Mouse (Mus musculus) hindbrain, embryonic 11.5 days (tissue): ENCODE measurements around the gene Rab3ip. TPM values are rescaled to one million over a fixed set of nuclear protein-coding genes. Genes with fewer than 3 reads are reported as not detected.

Experiments used
- ATAC-seq: fragments of 200-750 bp; cut with Nextera tagmentation; 2 replicates; pipeline ENCODE4 v1.8.0; 2017; ENCODE audit warnings: mild to moderate bottlenecking, moderate TSS enrichment, moderate library complexity; ENCODE audit not compliant: low FRiP score
- DNase-seq: peaks from one replicate; pipeline ENCODE4 v3.0.0-alpha.2; 2015; ENCODE audit warnings: low spot score
- H3K27ac ChIP-seq: fragments of 300-500 bp; sonication (generic); 2 replicates; pipeline ENCODE4 v1.5.1; 2014; ENCODE audit warnings: mild to moderate bottlenecking, low read depth, low read length
- H3K27me3 ChIP-seq: fragments of 300-500 bp; sonication (generic); 2 replicates; pipeline ENCODE4 v1.6.1; 2014; ENCODE audit warnings: mild to moderate bottlenecking, low read length, moderate library complexity, mixed read lengths; ENCODE audit not compliant: control insufficient read depth, insufficient read depth
- H3K36me3 ChIP-seq: fragments of 300-500 bp; sonication (generic); 2 replicates; pipeline ENCODE4 v1.6.1; 2014; ENCODE audit warnings: mild to moderate bottlenecking, low read length, moderate library complexity, mixed read lengths; ENCODE audit not compliant: control insufficient read depth, insufficient read depth
- H3K4me1 ChIP-seq: fragments of 300-500 bp; sonication (generic); replicated peaks from 2 replicates; pipeline ENCODE4 v1.6.1; 2014; ENCODE audit warnings: low read length, mixed read lengths; ENCODE audit not compliant: control insufficient read depth, insufficient read depth
- H3K4me2 ChIP-seq: fragments of 300-500 bp; sonication (generic); replicated peaks from 2 replicates; pipeline ENCODE4 v1.6.1; 2014; ENCODE audit warnings: mild to moderate bottlenecking, low read depth, low read length
- H3K4me3 ChIP-seq: fragments of 300-500 bp; sonication (generic); 2 replicates; pipeline ENCODE4 v1.5.1; 2014; ENCODE audit warnings: low read depth, low read length
- H3K9ac ChIP-seq: fragments of 300-500 bp; sonication (generic); 2 replicates; pipeline ENCODE4 v1.6.1; 2014; ENCODE audit warnings: low read depth, low read length
- H3K9me3 ChIP-seq: fragments of 300-500 bp; sonication (generic); 2 replicates; pipeline ENCODE4 v1.6.1; 2016; ENCODE audit warnings: low read length; ENCODE audit not compliant: control insufficient read depth
- WGBS: fragments of 180-500 bp; shearing (Covaris S2); extraction: QIAGEN DNeasy Blood & Tissue Kit; methylation state at CpG from one replicate; pipeline ENCODE4 v1.1.7; 2014; 5-methylcytosine and 5-hydroxymethylcytosine counted together
- polyA plus RNA-seq: library from polyadenylated mRNA; unstranded; fragments of >200 nt; fragmentation: Nextera tagmentation; extraction: Ambion mirVana; gene quantifications from 2 replicates; pipeline ENCODE4 v1.2.1, GENCODE M21; 2014

Gene Rab3ip
- polyA plus RNA-seq, 1 experiment from 2014 or later: 43.7 TPM

- H3K27me3 ChIP-seq: no peaks in the 10 kb centered on the region
- WGBS: 95% methylated on average over 9 of the region's 9 CpGs
- H3K27ac ChIP-seq: no peak overlapping the region
- no peak overlapping the region for H3K4me3 ChIP-seq
- 0 out of 2 replicates have a peak, but pooled peaks cover 3% of the 10 kb centered on the region for H3K36me3 ChIP-seq
- H3K4me2 ChIP-seq: no peak overlapping the region
- no peaks in the 10 kb centered on the region for H3K9me3 ChIP-seq
- H3K9ac ChIP-seq: no peak overlapping the region
- DNase-seq: no peak
- H3K4me1 ChIP-seq: no peaks in the 10 kb centered on the region
- no peak for ATAC-seq
These were observed 43.8 kb downstream of the Rab3ip start for GRCm38 (mm10) chr10:116906794-116907193.

DNA sequence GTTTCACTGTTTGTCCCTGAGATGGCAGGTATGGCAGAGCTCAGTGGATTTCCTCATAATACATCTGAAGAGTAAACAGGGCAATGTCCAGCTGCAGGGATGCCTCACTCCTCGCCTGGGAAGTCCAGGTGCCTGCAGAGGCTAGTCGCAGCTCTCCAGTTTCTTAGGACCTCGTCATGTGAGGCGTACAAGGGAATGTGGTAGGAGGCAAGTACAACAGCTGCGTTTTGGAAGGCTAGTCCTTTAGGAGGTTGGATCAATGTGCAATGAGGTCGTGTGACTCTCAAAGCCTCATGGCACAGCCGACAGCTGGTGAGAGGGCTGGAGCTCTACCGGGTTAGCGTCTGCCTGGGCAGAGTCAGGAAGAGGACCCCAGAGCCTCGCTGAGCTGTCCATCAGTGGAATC lies 46.1 kb downstream of the Rab3ip start:
- Histone ChIP-seq H3K27me3 (no peaks in the 10 kb centered on the region), H3K9ac (no peak overlapping the region), H3K4me3 (no peak overlapping the region), H3K4me1 (no peaks in the 10 kb centered on the region), H3K36me3 (0 out of 2 replicates have a peak, but pooled peaks cover 3% of the 10 kb centered on the region), H3K27ac (no peak overlapping the region), H3K4me2 (no peak overlapping the region), H3K9me3 (no peaks in the 10 kb centered on the region)
- DNase-seq: no peak
- WGBS: 91% methylated on average over 10 of the region's 10 CpGs
- no peak for ATAC-seq

DNA sequence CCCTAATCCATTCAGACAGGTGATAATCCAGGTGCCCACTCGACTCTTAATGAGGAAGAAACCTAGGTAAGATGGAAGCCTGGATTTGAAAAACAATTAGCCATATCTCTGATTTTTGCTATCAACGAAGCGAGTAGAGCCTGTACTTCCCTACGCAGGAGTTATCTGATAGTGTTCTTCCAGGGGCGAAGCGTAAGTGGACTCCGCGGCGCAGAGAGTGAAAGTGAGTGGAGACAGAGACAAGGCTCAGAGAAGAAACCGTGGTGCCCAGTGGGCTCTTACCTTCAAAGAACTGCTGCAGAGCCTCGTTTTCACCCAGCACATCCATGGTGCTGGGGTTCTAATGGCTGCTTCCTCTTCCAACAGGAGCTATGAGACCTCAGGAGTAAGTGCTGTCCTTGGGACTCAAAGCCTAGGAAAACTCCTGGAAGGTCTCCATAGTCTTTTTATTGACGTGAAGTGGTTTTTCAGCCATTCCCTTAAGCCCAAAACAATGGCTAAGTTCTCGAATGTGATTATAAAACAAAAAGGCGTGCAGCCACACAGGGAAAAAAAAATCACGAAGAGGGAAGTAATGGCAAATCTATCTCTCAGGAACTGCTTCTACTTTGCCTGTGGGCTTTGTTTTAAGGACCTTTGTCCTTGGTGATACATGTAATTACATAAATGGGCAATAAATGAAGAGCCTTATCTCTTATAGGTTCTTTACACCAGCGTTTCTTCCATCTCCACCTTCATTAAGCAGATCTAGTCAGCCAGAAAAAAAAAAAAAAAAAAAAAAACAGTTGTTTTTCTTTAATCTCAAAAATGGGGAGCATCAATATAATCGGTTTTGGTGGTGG lies 54.0 kb downstream of the Rab3ip start, which contains the start of gene Myrfl:
Myrfl (minus strand) TSS at position 584 of the 842 bp plus-strand sequence.
- Histone ChIP-seq H3K9ac (no peak within 1 kb of the TSS), H3K4me1 (no peaks in the 10 kb centered on the region), H3K9me3 (no peaks in the 10 kb centered on the region), H3K4me3 (no peak within 1 kb of the TSS), H3K27me3 (no peaks in the 10 kb centered on the region), H3K4me2 (no peak within 1 kb of the TSS), H3K36me3 (no peaks in the 10 kb centered on the region), H3K27ac (no peak within 1 kb of the TSS)
- ATAC-seq (no peak), DNase-seq (no peak)
- WGBS: 87% methylated on average over 17 of the region's 17 CpGs

DNA sequence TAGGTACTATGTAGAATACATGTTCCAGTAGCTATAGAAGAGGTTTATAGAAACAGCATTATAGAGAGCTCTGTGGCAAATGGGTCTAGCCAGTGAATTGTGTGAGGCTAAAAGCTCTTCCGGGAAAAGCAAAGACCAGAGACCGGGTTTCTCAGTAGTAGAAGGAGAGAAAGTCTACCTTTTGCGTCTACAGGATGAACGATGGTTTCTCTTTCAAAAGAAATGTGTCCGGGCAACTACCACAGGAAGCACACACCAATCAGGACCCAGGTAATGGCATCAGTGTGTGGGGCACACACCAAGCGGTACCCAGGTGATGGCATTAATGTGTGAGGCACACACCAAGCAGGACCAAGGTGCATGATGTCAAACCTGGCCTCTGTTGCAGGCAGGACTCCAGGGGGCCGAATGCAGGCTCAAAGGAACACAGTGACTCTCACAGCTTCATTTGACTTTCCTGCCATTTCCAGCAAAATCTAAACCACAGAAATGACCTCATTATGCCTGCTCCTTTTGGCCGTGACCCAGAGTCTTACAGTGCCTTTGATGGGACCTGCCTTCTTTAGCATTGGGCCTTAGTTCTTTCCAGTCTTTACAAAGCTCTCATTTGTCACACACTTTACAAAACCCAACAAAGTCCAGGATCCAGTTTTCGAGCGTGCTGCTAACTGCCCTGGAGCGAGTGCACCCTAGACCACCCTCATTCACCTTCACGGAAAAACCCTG lies 55.3 kb downstream of the Rab3ip start:
- Histone ChIP-seq H3K4me3 (no peak overlapping the region), H3K4me2 (no peak overlapping the region), H3K36me3 (no peaks in the 10 kb centered on the region), H3K9me3 (no peaks in the 10 kb centered on the region), H3K27ac (no peak overlapping the region), H3K4me1 (no peaks in the 10 kb centered on the region), H3K9ac (no peak overlapping the region), H3K27me3 (no peaks in the 10 kb centered on the region)
- ATAC-seq (no peak), DNase-seq (no peak)
- 87% methylated on average over 12 of the region's 12 CpGs for WGBS

- 84% methylated on average over 6 of the region's 6 CpGs for WGBS
- no peak overlapping the region for H3K27ac ChIP-seq
- no peaks in the 10 kb centered on the region for H3K27me3 ChIP-seq
- no peaks in the 10 kb centered on the region for H3K4me1 ChIP-seq
- H3K4me3 ChIP-seq: no peak overlapping the region
- ATAC-seq (no peak), DNase-seq (no peak)
- H3K9ac ChIP-seq: no peak overlapping the region
- H3K4me2 ChIP-seq: no peak overlapping the region
- H3K36me3 ChIP-seq: no peaks in the 10 kb centered on the region
- no peaks in the 10 kb centered on the region for H3K9me3 ChIP-seq
These were observed 56.0 kb downstream of the Rab3ip start for GRCm38 (mm10) chr10:116894540-116894939.

- Histone ChIP-seq H3K27ac (no peak overlapping the region), H3K9ac (no peak overlapping the region), H3K4me3 (no peak overlapping the region), H3K4me1 (no peaks in the 10 kb centered on the region), H3K4me2 (no peak overlapping the region), H3K36me3 (no peaks in the 10 kb centered on the region), H3K9me3 (no peaks in the 10 kb centered on the region), H3K27me3 (no peaks in the 10 kb centered on the region)
- 26% methylated on average over 3 of the region's 3 CpGs for WGBS
- DNase-seq (peak; percentile 27), ATAC-seq (no peak)
These were observed 56.8 kb downstream of the Rab3ip start for GRCm38 (mm10) chr10:116893753-116894152.

- peak; percentile 36 for DNase-seq
- no peaks in the 10 kb centered on the region for H3K9me3 ChIP-seq
- peak; percentile 61; the same call in 1 of the 2 replicates for ATAC-seq
These were observed 60.0 kb downstream of the Rab3ip start for GRCm38 (mm10) chr10:116890587-116890986.

DNA sequence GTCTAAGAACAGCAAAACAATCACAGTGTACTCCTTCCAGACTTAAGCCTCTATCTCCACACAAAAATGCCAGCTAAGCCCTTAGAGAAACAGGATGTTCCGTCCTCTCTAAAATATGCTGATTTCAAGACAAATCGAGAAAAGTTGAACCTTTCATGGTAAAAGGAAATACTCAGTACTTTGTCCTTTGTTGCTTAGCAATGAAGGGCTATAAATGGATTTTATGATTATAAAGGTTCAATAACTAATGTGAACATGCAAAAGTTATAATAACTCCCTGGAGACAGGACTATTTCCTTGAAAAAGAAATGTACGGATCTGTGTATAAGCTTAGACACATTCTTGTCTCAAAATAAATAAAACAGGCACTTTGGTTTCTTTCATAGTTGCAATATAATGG lies 66.0 kb downstream of the Rab3ip start:
- Histone ChIP-seq H3K9me3 (no peaks in the 10 kb centered on the region), H3K4me1 (no peaks in the 10 kb centered on the region), H3K4me2 (no peak overlapping the region), H3K27ac (no peak overlapping the region), H3K4me3 (no peak overlapping the region), H3K27me3 (no peaks in the 10 kb centered on the region), H3K9ac (no peak overlapping the region), H3K36me3 (no peaks in the 10 kb centered on the region)
- ATAC-seq: no peak
- WGBS: 92% methylated on average over 3 of the region's 3 CpGs
- DNase-seq: no peak

More at GRCm38 (mm10) chr10:116890587-116890986, 60.0 kb downstream of the Rab3ip start:
- Histone ChIP-seq H3K36me3 (no peaks in the 10 kb centered on the region), H3K9ac (no peak overlapping the region), H3K27ac (no peak overlapping the region), H3K4me3 (no peak overlapping the region), H3K4me2 (no peak overlapping the region), H3K27me3 (no peaks in the 10 kb centered on the region), H3K4me1 (no peaks in the 10 kb centered on the region)
- 45% methylated on average over 5 of the region's 5 CpGs for WGBS
